Mouse (Mus musculus): ENCODE measurements around the gene Cabp1.
"Not testable (repeated sequence)": the region's sequence is repeated elsewhere in the genome, so short reads cannot be mapped to it uniquely, and the experiment has no call there.

The Cabp1 gene

GRCm38 (mm10) chr5:115152132-115152956 lies 41.8 kb downstream of the Cabp1 start:
- no peak for DNase-seq (ENCODE audit: low read depth in 2 of 2, low spot score in 2 of 2)

GRCm38 (mm10) chr5:115151457-115151856 lies 42.7 kb downstream of the Cabp1 start:
- no peak for DNase-seq (ENCODE audit: low read depth in 2 of 2, low spot score in 2 of 2)

- no peak for DNase-seq (ENCODE audit: low read depth in 2 of 2, low spot score in 2 of 2)
Observed at GRCm38 (mm10) chr5:115150991-115151390, 43.2 kb downstream of the Cabp1 start.

- no peak for DNase-seq (ENCODE audit: low read depth in 2 of 2, low spot score in 2 of 2)
Observed at GRCm38 (mm10) chr5:115149675-115150459, 44.3 kb downstream of the Cabp1 start.

GRCm38 (mm10) chr5:115148872-115149271 lies 45.3 kb downstream of the Cabp1 start:
- DNase-seq (ENCODE audit: low read depth in 2 of 2, low spot score in 2 of 2) = not testable (repeated sequence)

DNA sequence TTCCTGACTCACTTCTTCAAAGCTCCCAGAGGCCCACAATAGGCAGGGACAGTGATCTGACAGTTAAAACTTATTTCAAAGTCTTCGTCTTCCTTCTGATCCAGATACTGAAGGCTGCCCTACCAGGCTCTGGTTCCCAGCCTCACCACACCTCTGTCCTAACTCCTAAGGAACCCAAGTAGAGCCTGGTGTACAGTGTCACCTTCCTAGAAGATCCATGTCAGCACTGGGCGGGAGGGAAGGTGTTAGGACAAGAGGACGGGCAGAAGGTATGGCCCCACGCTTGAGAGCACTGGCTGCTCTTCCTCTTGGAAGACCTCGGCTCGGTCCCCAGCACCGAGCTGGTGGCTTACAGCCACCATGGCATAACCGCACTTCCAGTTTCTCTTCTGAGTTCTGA lies 45.8 kb downstream of the Cabp1 start:
- no peak for DNase-seq (ENCODE audit: low read depth in 2 of 2, low spot score in 2 of 2)

DNA sequence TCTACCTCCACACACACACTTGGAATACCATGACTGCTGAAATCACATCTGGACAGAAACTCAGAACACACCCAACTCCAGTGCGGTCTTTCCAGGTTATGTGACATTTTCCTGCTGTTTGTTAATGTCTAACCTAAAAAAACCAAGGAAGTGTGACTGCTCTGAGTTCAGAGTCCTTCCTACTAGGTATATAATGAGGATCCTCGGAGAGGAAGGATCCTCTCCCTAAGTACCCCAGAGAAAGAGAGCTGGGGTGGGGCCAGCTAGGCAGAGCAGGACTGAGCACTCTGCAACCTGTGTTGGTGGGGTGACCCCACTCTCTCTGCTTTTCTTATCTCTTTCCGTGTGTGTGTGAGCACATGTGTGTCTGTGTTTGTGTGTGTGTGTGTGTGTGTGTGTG lies 46.8 kb downstream of the Cabp1 start:
- no peak for DNase-seq (ENCODE audit: low read depth in 2 of 2, low spot score in 2 of 2)

GRCm38 (mm10) chr5:115146747-115147130 lies 47.4 kb downstream of the Cabp1 start:
- DNase-seq (ENCODE audit: low read depth in 2 of 2, low spot score in 2 of 2) = no peak

GRCm38 (mm10) chr5:115145976-115146746 lies 48.0 kb downstream of the Cabp1 start:
- DNase-seq (ENCODE audit: low read depth in 2 of 2, low spot score in 2 of 2) = no peak

DNA sequence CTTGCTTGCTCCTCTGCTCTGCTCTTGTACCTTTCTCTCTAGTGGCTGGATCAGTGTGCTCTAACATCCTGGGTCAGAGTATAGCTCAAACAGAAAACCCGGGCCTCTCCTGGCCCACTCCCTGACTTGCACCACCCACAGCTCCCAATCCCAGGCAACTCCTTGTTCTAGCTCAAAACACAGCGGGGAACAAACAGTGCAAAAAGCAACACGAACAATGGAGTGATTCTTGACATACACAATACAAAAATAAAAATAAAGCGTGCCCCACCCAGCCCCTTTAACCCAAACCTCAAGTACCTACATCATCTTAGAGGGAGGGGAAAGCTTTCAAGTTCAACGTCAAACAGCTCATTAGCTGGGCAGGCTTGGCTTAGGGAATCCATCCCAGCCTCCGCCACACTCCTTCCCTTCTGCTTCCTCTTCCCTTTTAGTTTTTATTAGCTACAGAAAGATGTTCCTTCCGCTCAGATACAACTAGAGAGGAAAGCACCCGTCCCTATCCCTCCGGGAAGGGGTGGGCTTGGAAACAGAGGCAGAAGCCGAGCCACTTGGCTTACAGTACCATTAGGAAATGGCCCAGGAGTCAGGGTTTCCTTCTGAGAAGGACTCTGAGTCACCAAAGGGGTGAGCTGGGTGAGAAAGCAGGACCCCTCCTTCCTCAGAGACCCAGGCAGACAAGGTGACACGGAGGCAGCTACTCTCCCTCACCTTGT lies 48.8 kb downstream of the Cabp1 start:
- DNase-seq (ENCODE audit: low read depth in 2 of 2, low spot score in 2 of 2) = no peak

DNA sequence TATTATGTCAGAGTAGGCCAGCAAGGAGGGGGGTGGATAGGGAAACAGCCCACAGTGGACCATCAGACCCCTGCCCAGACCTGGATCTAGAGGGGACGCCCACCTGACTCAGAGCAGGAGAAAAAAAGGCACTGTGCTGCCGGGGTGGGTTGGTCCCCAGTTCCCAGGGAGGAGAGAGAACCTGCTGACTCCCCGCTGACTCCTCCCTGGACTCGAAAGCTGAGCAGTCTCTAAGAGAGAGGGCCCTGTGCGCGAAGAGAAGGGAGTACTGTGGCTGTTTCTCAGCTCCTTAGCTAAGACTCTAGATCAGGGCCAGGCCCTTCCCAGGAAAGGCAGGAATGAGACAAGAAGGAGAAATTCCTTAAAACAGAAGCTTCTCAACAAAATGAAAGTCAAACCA lies 49.7 kb downstream of the Cabp1 start:
- no peak for DNase-seq (ENCODE audit: low read depth in 2 of 2, low spot score in 2 of 2)

GRCm38 (mm10) chr5:115143552-115143951 lies 50.6 kb downstream of the Cabp1 start:
- no peak for DNase-seq (ENCODE audit: low read depth in 2 of 2, low spot score in 2 of 2)

DNA sequence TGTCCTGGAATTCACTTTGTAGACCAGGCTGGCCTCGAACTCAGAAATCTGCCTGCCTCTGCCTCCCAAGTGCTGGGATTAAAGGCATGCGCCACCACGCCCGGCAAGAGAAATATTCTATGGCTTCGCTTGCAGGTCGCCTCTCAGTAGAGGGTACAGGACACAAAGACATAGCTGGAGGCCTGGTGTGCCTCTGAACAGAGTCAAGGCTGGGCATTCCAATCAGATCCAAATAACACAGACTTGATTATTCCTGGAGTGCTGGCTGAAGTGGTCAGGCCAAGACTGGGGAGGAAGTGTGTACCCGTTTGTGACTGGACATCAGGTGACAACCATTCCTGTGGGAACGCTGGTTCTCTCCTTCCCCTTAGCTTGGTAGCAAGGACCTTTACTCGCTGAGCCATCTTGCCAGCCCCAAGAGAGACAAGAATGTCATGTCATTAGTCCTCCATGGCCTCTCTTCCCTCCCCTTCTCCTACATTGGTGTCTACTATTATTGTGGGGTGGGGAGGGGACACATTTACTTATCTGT lies 51.9 kb downstream of the Cabp1 start:
- DNase-seq (ENCODE audit: low read depth in 2 of 2, low spot score in 2 of 2) = no peak

DNA sequence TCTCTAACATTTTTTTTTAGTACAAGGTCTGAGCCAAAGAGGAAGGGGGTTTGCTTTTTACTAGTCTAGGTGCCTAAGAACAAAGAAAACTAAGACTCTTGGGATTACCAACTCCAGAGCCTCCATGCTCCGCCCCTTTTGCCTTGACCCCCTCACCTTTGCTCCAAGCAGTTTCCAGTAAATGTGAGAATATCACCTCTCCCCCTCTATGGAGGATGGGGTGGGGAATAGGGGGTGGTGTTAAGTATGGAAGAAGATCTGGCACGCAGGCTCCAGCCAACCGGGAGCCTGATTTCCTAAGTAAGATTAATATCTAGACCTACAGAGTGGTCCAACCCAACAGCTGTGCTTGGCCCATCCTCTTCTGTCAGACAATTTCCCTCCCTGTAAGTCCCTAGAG lies 53.5 kb downstream of the Cabp1 start:
- DNase-seq (ENCODE audit: low read depth in 2 of 2, low spot score in 2 of 2) = no peak

DNA sequence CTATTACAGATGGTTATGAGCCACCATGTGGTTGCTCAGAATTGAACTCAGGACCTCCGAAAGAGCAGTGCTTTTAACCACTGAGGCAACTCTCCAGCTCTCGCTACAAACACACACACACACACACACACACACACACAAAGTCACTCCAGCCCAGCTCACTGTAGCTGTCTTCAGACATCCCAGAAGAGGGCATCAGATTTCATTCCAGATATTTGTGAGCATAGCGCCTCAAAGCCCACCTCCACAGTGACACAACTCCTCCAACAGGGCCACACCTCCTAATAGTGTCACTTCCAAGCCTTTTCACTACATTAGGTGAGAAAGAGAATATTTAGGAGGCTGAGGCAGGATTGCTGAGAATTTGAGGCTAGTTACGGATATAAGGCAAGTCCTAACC lies 55.1 kb downstream of the Cabp1 start:
- no peak for DNase-seq (ENCODE audit: low read depth in 2 of 2, low spot score in 2 of 2)

DNA sequence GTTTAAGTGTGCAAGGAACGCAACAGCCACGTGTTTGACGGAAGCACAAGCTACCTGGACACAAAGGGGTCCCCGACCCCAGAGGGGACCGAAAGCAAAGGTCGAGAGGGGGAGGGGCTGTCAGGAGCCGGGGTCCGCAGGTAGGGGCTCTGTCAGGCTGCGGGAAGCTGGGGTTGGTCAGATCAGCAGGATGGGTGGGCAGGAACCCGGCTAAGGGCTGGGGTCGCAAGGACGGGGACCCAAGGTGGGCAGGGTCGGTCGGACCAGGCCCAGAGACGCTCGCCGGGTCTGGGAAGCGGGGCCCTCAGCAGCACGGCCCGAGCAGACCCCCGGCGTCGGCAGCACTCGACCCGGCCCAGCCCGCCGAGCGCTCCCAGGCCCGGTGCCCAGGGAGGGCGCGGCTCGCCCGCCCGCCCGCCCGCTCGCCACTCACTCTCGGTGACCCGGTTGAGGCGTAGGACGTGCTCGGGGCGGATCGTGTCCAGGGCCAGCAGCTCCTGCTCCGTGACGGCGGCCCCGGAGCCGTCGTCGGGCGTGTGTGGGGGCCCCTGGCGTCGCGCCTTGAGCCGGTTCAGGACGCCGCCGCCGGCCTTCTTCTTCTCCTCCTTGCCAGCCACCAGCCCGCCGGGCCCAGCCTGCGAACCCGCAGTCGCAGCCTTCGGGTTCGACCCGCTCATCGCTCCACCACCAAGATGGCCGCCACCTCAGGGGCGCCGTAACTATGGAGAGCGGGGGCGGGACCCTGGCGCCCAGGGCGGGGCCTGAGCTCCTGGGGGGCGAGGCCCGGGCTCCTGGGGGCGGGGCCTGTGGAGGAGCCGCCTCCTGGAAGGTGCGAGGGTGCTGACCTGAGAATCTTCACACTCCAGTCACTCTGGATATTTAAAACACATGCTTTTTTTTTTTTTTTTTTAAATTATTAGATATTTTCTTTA lies 59.7 kb downstream of the Cabp1 start, which contains the start of gene Unc119b:
TSS of gene Unc119b (minus strand) at position 742 of the 932 bp plus-strand sequence.
- DNase-seq (ENCODE audit: low read depth in 2 of 2, low spot score in 2 of 2) = peak; percentile 83 to 92

DNA sequence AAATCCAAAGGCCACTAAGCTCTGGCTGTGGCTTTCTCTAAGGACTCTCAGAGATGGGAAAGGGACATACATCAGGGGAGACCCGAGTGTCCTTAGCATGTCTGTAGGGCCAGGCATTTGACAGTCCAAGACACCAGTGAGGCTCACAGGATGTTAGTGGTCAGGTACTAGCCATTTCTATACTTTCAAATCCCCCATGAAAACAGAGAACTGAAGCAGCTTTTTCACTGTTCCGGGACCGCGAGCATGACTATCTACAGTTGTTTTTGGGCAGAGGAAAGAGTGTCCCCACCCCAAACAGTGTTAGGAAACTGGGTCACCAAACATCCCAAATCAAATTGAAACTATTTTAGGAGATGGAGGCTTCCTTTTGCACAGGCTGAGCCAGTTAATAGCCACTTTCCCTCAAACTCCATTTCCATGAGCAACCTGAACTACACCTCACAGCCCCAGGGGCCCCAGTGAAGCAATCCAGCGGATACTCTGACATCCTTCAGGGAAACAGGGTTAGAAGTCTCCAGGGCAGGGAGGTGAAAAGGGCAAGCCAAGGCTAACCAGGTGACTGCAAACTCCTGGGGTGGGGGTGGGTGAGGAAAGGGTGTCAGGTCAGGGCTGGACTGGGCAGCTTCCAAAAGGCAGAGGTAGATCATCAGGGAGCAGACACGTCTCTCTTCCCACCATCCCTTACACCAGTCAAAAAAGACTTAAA lies 60.7 kb downstream of the Cabp1 start:
- DNase-seq (ENCODE audit: low read depth in 2 of 2, low spot score in 2 of 2) = no peak

DNA sequence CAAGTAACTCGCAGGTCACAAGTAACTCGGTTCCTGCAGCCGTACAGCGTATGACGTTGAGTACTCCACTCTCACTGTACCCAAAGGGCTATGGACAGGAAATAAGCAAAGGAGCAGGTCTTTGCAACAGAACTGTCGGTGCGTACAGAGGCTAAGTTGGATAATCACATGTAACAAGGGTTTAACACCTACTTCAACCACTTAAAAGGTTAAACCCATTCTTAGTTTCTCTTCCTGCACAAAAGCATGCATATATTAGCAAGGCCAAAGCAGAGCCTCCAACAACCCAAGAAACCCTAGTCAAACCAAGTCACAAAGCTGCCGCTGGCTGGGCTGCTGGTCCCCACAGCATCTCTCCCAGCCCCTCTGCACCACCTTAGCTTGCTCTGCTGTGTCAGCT lies 61.7 kb downstream of the Cabp1 start:
- no peak for DNase-seq (ENCODE audit: low read depth in 2 of 2, low spot score in 2 of 2)

GRCm38 (mm10) chr5:115129328-115129727 lies 64.9 kb downstream of the Cabp1 start:
- DNase-seq (ENCODE audit: low read depth in 2 of 2, low spot score in 2 of 2) = no peak

All from CD8-positive naive resting alpha-beta T cell, adult 2 months (primary cell).